Mouse (Mus musculus): Measurements from ENCODE around the gene Chtf18. TPM values are rescaled to one million over a fixed set of nuclear protein-coding genes. Genes with fewer than 3 reads are reported as not detected.
A peak's percentile ranks its signal among the peaks of the same experiment; 100 is the strongest.

The Chtf18 gene
- polyA plus RNA-seq, 1 experiment from 2014 or later, result 34.5 TPM

- no peaks in the 10 kb centered on the region for H3K27me3 ChIP-seq
- H3K9ac ChIP-seq (replicated peaks), result no peak overlapping the region
- no peak overlapping the region for H3K4me3 ChIP-seq
- H3K4me1 ChIP-seq, result peaks cover 11% of the 10 kb centered on the region
- H3K27ac ChIP-seq (replicated peaks), result no peak overlapping the region
- no peak for ATAC-seq (ENCODE audit: low FRiP score, low read depth)
- WGBS, result 19% methylated on average over 2 of the region's 2 CpGs
- H3K4me2 ChIP-seq (replicated peaks), result no peak overlapping the region
- H3K9me3 ChIP-seq, result no peaks in the 10 kb centered on the region
- H3K36me3 ChIP-seq, result peaks cover 13% of the 10 kb centered on the region; the same call in 1 of the 2 replicates
Measured at GRCm38 (mm10) chr17:25732082-25732481, 4.9 kb upstream of the Chtf18 start.

GRCm38 (mm10) chr17:25728009-25728270, 721 bp upstream of the Chtf18 start:
- Histone ChIP-seq H3K9ac (replicated peaks) (peak overlapping the region; percentile 74), H3K27ac (replicated peaks) (no peak overlapping the region), H3K36me3 (peaks cover 22% of the 10 kb centered on the region), H3K4me1 (peaks cover 29% of the 10 kb centered on the region), H3K9me3 (no peaks in the 10 kb centered on the region), H3K27me3 (no peaks in the 10 kb centered on the region), H3K4me3 (peak overlapping the region; percentile 57), H3K4me2 (replicated peaks) (peak overlapping the region; percentile 88)
- no peak; the same call in 1 of the 2 replicates for ATAC-seq (ENCODE audit: low FRiP score, low read depth)
- WGBS, result 26% methylated on average over 4 of the region's 4 CpGs

GRCm38 (mm10) chr17:25725264-25725663, 2.0 kb downstream of the Chtf18 start:
- no peaks in the 10 kb centered on the region for H3K27me3 ChIP-seq
- peaks cover 33% of the 10 kb centered on the region for H3K36me3 ChIP-seq
- no peak overlapping the region for H3K4me3 ChIP-seq
- H3K9me3 ChIP-seq, result no peaks in the 10 kb centered on the region
- H3K4me1 ChIP-seq, result peaks cover 29% of the 10 kb centered on the region
- 81% methylated on average over 6 of the region's 6 CpGs for WGBS
- H3K9ac ChIP-seq (replicated peaks), result no peak overlapping the region
- H3K4me2 ChIP-seq (replicated peaks), result no peak overlapping the region
- no peak overlapping the region for H3K27ac ChIP-seq (replicated peaks)
- ATAC-seq (ENCODE audit: low FRiP score, low read depth), result no peak

- Histone ChIP-seq H3K9ac (replicated peaks) (no peak overlapping the region), H3K4me1 (peaks cover 29% of the 10 kb centered on the region), H3K27ac (replicated peaks) (no peak overlapping the region), H3K4me3 (no peak overlapping the region), H3K4me2 (replicated peaks) (no peak overlapping the region), H3K27me3 (no peaks in the 10 kb centered on the region), H3K36me3 (peaks cover 41% of the 10 kb centered on the region), H3K9me3 (no peaks in the 10 kb centered on the region)
- ATAC-seq (ENCODE audit: low FRiP score, low read depth), result no peak
- WGBS, result 74% methylated on average over 7 of the region's 7 CpGs
Measured at GRCm38 (mm10) chr17:25723919-25724318, 3.3 kb downstream of the Chtf18 start.

- H3K4me1 ChIP-seq, result peaks cover 24% of the 10 kb centered on the region
- ATAC-seq (ENCODE audit: low FRiP score, low read depth), result no peak
- 95% methylated on average over 19 of the region's 19 CpGs for WGBS
Measured at GRCm38 (mm10) chr17:25723470-25723869, 3.7 kb downstream of the Chtf18 start.

GRCm38 (mm10) chr17:25721476-25721875, 5.7 kb downstream of the Chtf18 start:
- Histone ChIP-seq H3K9ac (replicated peaks) (no peak overlapping the region), H3K9me3 (no peaks in the 10 kb centered on the region), H3K27ac (replicated peaks) (no peak overlapping the region), H3K4me1 (peaks cover 22% of the 10 kb centered on the region), H3K36me3 (peaks cover 41% of the 10 kb centered on the region), H3K4me2 (replicated peaks) (no peak overlapping the region), H3K27me3 (peaks cover 22% of the 10 kb centered on the region), H3K4me3 (no peak overlapping the region)
- ATAC-seq (ENCODE audit: low FRiP score, low read depth), result no peak
- WGBS, result 96% methylated on average over 5 of the region's 5 CpGs

More at GRCm38 (mm10) chr17:25723470-25723869, 3.7 kb downstream of the Chtf18 start:
- no peak overlapping the region for H3K4me3 ChIP-seq
- no peak overlapping the region for H3K9ac ChIP-seq (replicated peaks)
- H3K36me3 ChIP-seq, result peaks cover 41% of the 10 kb centered on the region
- no peaks in the 10 kb centered on the region for H3K9me3 ChIP-seq
- H3K27ac ChIP-seq (replicated peaks), result no peak overlapping the region
- peaks cover 2% of the 10 kb centered on the region; the same call in 1 of the 2 replicates for H3K27me3 ChIP-seq
- no peak overlapping the region for H3K4me2 ChIP-seq (replicated peaks)

GRCm38 (mm10) chr17:25717691-25718090, 9.5 kb downstream of the Chtf18 start:
- peak overlapping the region; percentile 41; the same call in 1 of the 2 replicates for H3K9ac ChIP-seq (replicated peaks)
- peak overlapping the region; percentile 41 for H3K4me3 ChIP-seq
- peaks cover 11% of the 10 kb centered on the region for H3K4me1 ChIP-seq
- no peaks in the 10 kb centered on the region for H3K9me3 ChIP-seq
- WGBS, result 11% methylated on average over 6 of the region's 6 CpGs
- H3K4me2 ChIP-seq (replicated peaks), result peak overlapping the region; percentile 67
- peaks cover 39% of the 10 kb centered on the region for H3K27me3 ChIP-seq
- H3K36me3 ChIP-seq, result peaks cover 30% of the 10 kb centered on the region
- ATAC-seq (ENCODE audit: low FRiP score, low read depth), result no peak
- H3K27ac ChIP-seq (replicated peaks), result no peak overlapping the region

GRCm38 (mm10) chr17:25716711-25717637, 10.2 kb downstream of the Chtf18 start, which contains the start of gene Gng13:
TSS of gene Gng13 (plus strand) at chr17:25717171.
- H3K4me3 ChIP-seq, result peak within 1 kb of the TSS; percentile 41
- peaks cover 23% of the 10 kb centered on the region for H3K36me3 ChIP-seq
- H3K4me2 ChIP-seq (replicated peaks), result peak within 1 kb of the TSS; percentile 67
- ATAC-seq (ENCODE audit: low FRiP score, low read depth), result 0 out of 2 replicates have a peak, but pooled peaks have one; percentile 30
- H3K27me3 ChIP-seq, result peaks cover 39% of the 10 kb centered on the region
- peak within 1 kb of the TSS; percentile 41; the same call in 1 of the 2 replicates for H3K9ac ChIP-seq (replicated peaks)
- peaks cover 11% of the 10 kb centered on the region for H3K4me1 ChIP-seq
- 1% methylated on average over 45 of the region's 45 CpGs for WGBS
- H3K9me3 ChIP-seq, result no peaks in the 10 kb centered on the region
- no peak within 1 kb of the TSS for H3K27ac ChIP-seq (replicated peaks)

GRCm38 (mm10) chr17:25716130-25716529, 11.1 kb downstream of the Chtf18 start:
- Histone ChIP-seq H3K36me3 (peaks cover 19% of the 10 kb centered on the region), H3K27ac (replicated peaks) (no peak overlapping the region), H3K9ac (replicated peaks) (no peak overlapping the region), H3K4me2 (replicated peaks) (no peak overlapping the region), H3K4me3 (no peak overlapping the region), H3K27me3 (peaks cover 39% of the 10 kb centered on the region), H3K9me3 (no peaks in the 10 kb centered on the region), H3K4me1 (peaks cover 11% of the 10 kb centered on the region)
- 5% methylated on average over 6 of the region's 6 CpGs for WGBS
- ATAC-seq (ENCODE audit: low FRiP score, low read depth), result no peak

- Histone ChIP-seq H3K9me3 (no peaks in the 10 kb centered on the region), H3K4me1 (peaks cover 11% of the 10 kb centered on the region), H3K27me3 (peaks cover 39% of the 10 kb centered on the region), H3K4me3 (no peak overlapping the region), H3K9ac (replicated peaks) (no peak overlapping the region), H3K36me3 (peaks cover 14% of the 10 kb centered on the region), H3K27ac (replicated peaks) (no peak overlapping the region), H3K4me2 (replicated peaks) (no peak overlapping the region)
- 57% methylated on average over 3 of the region's 3 CpGs for WGBS
- no peak for ATAC-seq (ENCODE audit: low FRiP score, low read depth)
Measured at GRCm38 (mm10) chr17:25715627-25716026, 11.6 kb downstream of the Chtf18 start.

GRCm38 (mm10) chr17:25711136-25711535, 16.1 kb downstream of the Chtf18 start:
- Histone ChIP-seq H3K9ac (replicated peaks) (no peak overlapping the region), H3K4me2 (replicated peaks) (no peak overlapping the region), H3K27ac (replicated peaks) (no peak overlapping the region), H3K4me1 (no peaks in the 10 kb centered on the region), H3K36me3 (no peaks in the 10 kb centered on the region), H3K4me3 (no peak overlapping the region), H3K9me3 (no peaks in the 10 kb centered on the region), H3K27me3 (peaks cover 14% of the 10 kb centered on the region)
- WGBS, result 84% methylated on average over 4 of the region's 4 CpGs
- no peak for ATAC-seq (ENCODE audit: low FRiP score, low read depth)

GRCm38 (mm10) chr17:25709994-25710393, 17.2 kb downstream of the Chtf18 start:
- Histone ChIP-seq H3K27ac (replicated peaks) (no peak overlapping the region), H3K36me3 (no peaks in the 10 kb centered on the region), H3K4me3 (no peak overlapping the region), H3K4me1 (no peaks in the 10 kb centered on the region), H3K27me3 (peaks cover 2% of the 10 kb centered on the region), H3K9me3 (no peaks in the 10 kb centered on the region), H3K9ac (replicated peaks) (no peak overlapping the region), H3K4me2 (replicated peaks) (no peak overlapping the region)
- 94% methylated on average over 2 of the region's 2 CpGs for WGBS
- ATAC-seq (ENCODE audit: low FRiP score, low read depth), result no peak

All from midbrain, embryonic 12.5 days (tissue).